Mouse (Mus musculus): ENCODE results near the gene Pus10. TPM values are rescaled to one million over a fixed set of nuclear protein-coding genes. Genes with fewer than 3 reads are reported as not detected.

Pus10 gene
- polyA plus RNA-seq (2015; fragmentation: Nextera tagmentation; extraction: Ambion mirVana): 10.8 and 12.0 TPM in 2 replicates

DNA sequence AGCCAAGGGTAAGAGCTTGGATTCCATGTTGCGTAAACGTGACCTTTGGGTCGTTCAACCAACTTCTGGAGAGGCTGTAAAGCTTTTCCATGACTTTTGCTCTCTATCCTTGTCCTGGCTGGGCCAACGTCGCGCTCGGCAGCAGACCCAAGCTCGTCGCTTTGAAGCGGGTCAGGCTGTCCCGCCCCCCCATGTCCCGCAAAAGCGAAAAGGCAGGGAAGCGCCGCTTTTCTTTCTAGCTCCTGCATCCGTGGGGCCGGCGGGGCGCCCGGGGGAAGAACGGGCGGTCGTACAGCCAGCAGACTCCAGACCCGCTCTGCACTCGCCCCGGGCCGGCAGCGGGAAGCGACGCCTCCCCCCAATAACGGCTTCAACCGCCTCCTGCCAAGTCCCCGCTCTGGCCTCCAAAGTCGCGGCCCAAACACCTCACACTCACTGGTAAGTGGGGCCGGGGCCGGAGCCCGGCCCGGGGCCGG lies at the start of gene Pus10:
Gene Pus10 (plus strand): TSS at position 364 of the 476 bp plus-strand sequence.
- peak; percentile 74 for ATAC-seq (replicated peaks)
- Histone ChIP-seq H3K9me3 (no peaks in the 10 kb centered on the region), H3K9ac (peak within 1 kb of the TSS; percentile 89), H3K4me1 (peaks cover 20% of the 10 kb centered on the region), H3K27me3 (replicated peaks) (no peaks in the 10 kb centered on the region), H3K27ac (peak within 1 kb of the TSS; percentile 96), H3K36me3 (replicated peaks) (no peaks in the 10 kb centered on the region), H3K4me2 (peak within 1 kb of the TSS; percentile 58), H3K4me3 (peak within 1 kb of the TSS; percentile 86)
- WGBS: under 1% methylated on average over 38 of the region's 40 CpGs

DNA sequence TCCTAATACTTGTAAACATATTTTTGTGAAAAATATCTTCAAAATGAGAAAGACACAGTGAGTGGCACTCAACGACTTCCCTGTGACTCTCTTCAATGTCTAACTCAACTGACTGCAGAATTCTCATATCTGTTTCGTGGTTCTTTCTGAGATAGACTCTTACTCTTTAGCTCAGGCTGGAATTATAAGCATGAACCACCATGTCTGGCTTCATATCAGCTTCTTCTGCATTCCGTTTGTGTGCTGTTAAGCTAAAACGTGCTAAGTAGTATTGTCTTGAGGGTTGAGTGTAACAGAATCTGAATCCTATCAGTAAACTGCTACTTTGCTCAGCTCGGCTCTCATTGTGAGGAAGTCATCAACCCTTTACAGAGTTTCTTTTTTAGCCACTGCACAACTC lies 46.5 kb upstream of the Pus10 start:
- Histone ChIP-seq H3K27ac (no peak overlapping the region), H3K36me3 (replicated peaks) (peaks cover 18% of the 10 kb centered on the region; the same call in 1 of the 2 replicates), H3K27me3 (replicated peaks) (no peaks in the 10 kb centered on the region), H3K4me3 (no peak overlapping the region), H3K9me3 (no peaks in the 10 kb centered on the region), H3K4me2 (no peak overlapping the region), H3K4me1 (no peaks in the 10 kb centered on the region), H3K9ac (no peak overlapping the region)
- no peak for ATAC-seq (replicated peaks)
- 88% methylated on average over 5 of the region's 5 CpGs for WGBS

DNA sequence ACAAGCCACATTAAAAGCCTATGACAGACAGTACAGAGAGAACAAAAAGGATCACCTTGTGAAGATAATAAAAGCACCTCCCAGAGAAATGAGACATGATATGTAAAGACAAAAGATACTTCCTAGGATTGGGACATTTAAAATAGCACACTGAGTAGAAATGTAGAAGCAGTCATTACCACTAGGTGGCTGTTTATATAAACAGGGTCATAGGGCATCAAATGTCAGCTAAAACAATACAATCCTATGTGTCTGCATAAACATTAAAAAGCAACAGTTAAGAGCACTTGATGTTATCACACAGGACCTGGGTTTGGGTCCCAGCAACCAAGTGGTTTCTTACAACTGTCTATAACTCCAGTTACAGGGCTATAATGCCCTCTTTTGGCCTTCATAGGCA lies 34.8 kb upstream of the Pus10 start:
- Histone ChIP-seq H3K4me2 (no peak overlapping the region), H3K27me3 (replicated peaks) (no peaks in the 10 kb centered on the region), H3K9me3 (no peaks in the 10 kb centered on the region), H3K36me3 (replicated peaks) (peaks cover 11% of the 10 kb centered on the region), H3K9ac (no peak overlapping the region), H3K4me3 (no peak overlapping the region), H3K4me1 (peaks cover 30% of the 10 kb centered on the region), H3K27ac (no peak overlapping the region)
- ATAC-seq (replicated peaks): no peak

DNA sequence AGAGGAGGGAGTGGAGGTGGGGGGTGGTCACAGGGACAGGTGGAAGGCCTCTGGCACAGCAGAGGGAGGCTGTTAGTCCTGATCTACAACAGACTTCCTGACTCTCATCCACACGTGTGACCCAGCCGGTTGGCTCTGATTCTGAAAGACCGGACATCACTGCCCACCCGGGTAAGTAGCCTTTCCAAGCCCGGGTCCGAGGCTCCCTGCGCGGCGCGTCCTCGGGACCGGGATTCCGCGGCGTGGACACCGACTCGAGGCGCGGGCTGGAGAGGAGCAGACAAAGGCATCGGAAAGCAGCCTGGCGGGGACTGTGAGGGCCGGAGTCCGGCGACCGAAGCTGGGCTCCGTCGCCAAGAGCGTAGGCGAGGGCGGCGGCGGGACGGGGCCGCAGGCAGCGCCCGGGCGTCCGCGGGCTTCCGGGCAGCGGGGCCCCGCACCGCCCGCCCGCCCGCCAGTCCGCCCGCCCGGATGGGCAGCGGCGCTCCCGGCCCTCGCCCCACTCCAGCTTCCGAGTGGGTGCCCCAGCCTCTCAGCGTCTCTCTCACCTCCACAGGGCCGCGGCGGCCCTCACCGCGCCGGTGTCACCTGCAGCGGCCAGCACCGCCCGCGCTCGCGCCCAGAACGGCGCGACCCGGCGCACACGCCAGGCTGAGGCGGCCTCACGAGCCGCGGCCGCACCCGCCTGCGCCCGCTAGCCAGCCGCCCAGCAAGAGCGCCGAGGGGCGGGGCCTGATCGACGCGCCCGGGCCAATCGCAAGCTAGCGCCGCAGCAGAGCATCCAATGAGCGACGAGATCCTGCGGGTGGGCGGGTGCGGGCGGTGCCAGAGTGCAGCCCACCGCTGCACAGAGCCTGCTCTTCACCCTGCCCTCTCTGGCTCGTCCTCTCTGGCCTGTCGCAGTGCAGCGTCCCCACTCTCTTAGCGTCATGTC lies 32.3 kb upstream of the Pus10 start, which contains the start of gene 0610010F05Rik:
Gene 0610010F05Rik (minus strand): TSS at position 695 of the 934 bp plus-strand sequence.
- Histone ChIP-seq H3K36me3 (replicated peaks) (peaks cover 6% of the 10 kb centered on the region), H3K27ac (peak within 1 kb of the TSS; percentile 98), H3K4me2 (peak within 1 kb of the TSS; percentile 64), H3K27me3 (replicated peaks) (no peaks in the 10 kb centered on the region), H3K9me3 (no peaks in the 10 kb centered on the region), H3K4me3 (peak within 1 kb of the TSS; percentile 99), H3K9ac (peak within 1 kb of the TSS; percentile 98), H3K4me1 (peaks cover 30% of the 10 kb centered on the region)
- WGBS: under 1% methylated on average over 82 of the region's 103 CpGs
- ATAC-seq (replicated peaks): peak; percentile 100

DNA sequence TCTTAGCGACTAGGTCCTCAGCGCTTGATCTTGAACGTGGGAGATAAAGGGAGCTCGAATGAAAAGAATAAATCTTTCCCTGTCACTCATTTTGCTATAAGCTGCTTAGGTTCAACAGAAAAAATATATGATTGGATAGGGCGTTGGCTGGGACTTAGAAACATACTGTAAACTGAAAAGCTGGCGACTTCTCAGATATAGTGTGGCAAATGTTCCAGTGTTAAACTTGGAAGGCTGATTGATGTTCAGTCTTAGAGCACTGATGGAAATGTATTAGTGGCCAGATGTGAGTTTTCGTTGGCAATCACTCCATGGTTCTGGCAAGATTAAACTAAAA lies 31.6 kb upstream of the Pus10 start:
- peak overlapping the region; percentile 40; the same call in 1 of the 2 replicates for H3K9ac ChIP-seq
- H3K4me2 ChIP-seq: peak overlapping the region; percentile 64
- no peaks in the 10 kb centered on the region for H3K36me3 ChIP-seq (replicated peaks)
- peak overlapping the region; percentile 98 for H3K27ac ChIP-seq
- no peak; the same call in 1 of the 2 replicates for ATAC-seq (replicated peaks)
- no peaks in the 10 kb centered on the region for H3K9me3 ChIP-seq
- peaks cover 30% of the 10 kb centered on the region for H3K4me1 ChIP-seq
- WGBS: 9% methylated on average over 7 of the region's 7 CpGs
- H3K27me3 ChIP-seq (replicated peaks): no peaks in the 10 kb centered on the region
- H3K4me3 ChIP-seq: peak overlapping the region; percentile 99

DNA sequence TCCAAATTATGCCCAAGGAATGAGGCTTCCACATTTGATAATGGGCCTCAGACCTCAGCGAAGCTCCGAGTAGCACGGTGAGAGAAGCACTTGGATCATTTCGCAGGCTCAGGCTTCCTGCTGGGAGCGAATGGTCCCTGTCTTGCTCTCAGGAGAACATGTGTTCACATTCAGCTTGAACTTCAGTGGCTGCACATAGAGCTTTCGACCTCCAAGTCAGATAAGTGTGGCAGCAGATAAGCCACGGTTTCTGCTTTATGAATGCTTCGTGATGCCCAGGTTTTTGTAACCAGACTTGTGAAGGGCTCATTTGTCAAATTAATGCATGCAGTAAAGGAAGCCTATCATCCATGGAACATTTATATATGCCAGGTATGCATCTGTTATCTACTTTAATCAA lies 30.9 kb upstream of the Pus10 start:
- H3K27ac ChIP-seq: no peak overlapping the region
- H3K9me3 ChIP-seq: no peaks in the 10 kb centered on the region
- no peak overlapping the region for H3K4me2 ChIP-seq
- H3K36me3 ChIP-seq (replicated peaks): no peaks in the 10 kb centered on the region
- H3K9ac ChIP-seq: no peak overlapping the region; the same call in 1 of the 2 replicates
- ATAC-seq (replicated peaks): no peak
- H3K4me3 ChIP-seq: no peak overlapping the region
- no peaks in the 10 kb centered on the region for H3K27me3 ChIP-seq (replicated peaks)
- 68% methylated on average over 8 of the region's 8 CpGs for WGBS
- peaks cover 30% of the 10 kb centered on the region for H3K4me1 ChIP-seq

DNA sequence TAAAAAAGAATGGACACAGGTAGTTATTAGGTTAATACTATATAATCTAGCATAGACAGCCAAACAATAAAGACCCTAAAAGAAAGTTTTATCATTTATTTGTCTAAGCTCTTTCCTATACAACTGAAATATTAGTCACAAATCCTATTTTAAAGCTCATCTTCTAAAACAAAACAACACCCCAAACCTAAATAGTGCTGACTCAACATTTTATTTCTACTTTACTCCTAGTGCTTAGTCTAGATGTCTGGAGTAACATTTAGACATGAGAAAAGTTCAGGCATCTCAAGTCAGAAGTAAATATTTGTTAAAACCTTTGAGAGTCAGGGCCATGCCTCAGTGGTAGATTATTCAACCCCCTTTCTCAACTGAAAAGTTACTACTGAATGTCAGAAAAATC lies 18.0 kb upstream of the Pus10 start:
- no peaks in the 10 kb centered on the region for H3K27me3 ChIP-seq (replicated peaks)
- 0 out of 2 replicates have a peak, but pooled peaks cover 11% of the 10 kb centered on the region for H3K36me3 ChIP-seq (replicated peaks)
- H3K27ac ChIP-seq: no peak overlapping the region
- no peaks in the 10 kb centered on the region for H3K9me3 ChIP-seq
- H3K4me3 ChIP-seq: no peak overlapping the region
- no peak for ATAC-seq (replicated peaks)
- no peaks in the 10 kb centered on the region for H3K4me1 ChIP-seq
- no peak overlapping the region for H3K4me2 ChIP-seq
- H3K9ac ChIP-seq: no peak overlapping the region

DNA sequence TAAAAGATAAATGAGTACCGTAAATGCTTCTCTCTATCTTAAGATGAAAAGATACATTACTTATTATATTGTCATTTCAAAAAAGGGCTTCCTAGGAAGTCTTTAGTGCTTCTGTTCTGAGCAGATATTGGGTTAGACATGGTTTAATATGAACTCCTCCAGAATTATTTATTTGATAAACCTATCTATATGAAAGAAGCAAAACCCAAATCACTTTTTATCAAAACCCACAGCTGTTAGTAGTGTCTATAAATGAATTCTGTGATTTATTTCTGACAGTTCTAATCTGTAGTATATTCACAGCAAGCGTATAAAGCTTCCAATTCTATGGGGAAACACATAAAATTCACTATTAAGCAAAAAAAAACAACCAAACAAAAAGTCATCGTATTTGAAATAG lies 17.6 kb upstream of the Pus10 start:
- no peaks in the 10 kb centered on the region for H3K4me1 ChIP-seq
- H3K4me3 ChIP-seq: no peak overlapping the region
- H3K36me3 ChIP-seq (replicated peaks): 0 out of 2 replicates have a peak, but pooled peaks cover 11% of the 10 kb centered on the region
- no peaks in the 10 kb centered on the region for H3K27me3 ChIP-seq (replicated peaks)
- H3K4me2 ChIP-seq: no peak overlapping the region
- no peak for ATAC-seq (replicated peaks)
- H3K27ac ChIP-seq: no peak overlapping the region
- H3K9me3 ChIP-seq: no peaks in the 10 kb centered on the region
- 91% methylated on average over 3 of the region's 3 CpGs for WGBS
- H3K9ac ChIP-seq: no peak overlapping the region

DNA sequence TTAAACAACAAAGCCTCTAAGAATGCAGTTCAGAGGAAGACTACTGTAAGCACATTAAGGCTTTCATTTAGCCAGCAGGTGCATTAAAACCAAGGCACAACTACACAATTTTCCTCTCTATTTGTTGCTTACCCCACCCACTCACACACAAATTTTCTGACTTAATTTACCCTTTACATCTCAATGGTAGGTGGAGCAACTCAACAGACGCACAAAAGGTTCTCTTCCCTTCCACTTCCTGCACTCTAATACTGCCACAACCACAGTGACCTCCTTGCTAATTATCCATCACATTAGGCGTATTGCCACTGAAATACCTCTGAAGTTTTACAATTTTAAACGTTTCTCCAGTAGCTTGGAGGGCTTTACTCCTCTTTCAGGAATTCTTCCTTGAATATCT lies 11.8 kb upstream of the Pus10 start:
- H3K27me3 ChIP-seq (replicated peaks): no peaks in the 10 kb centered on the region
- H3K36me3 ChIP-seq (replicated peaks): 0 out of 2 replicates have a peak, but pooled peaks cover 7% of the 10 kb centered on the region
- no peak overlapping the region for H3K4me2 ChIP-seq
- no peak overlapping the region for H3K4me3 ChIP-seq
- H3K27ac ChIP-seq: no peak overlapping the region
- H3K9ac ChIP-seq: no peak overlapping the region
- no peak for ATAC-seq (replicated peaks)
- H3K4me1 ChIP-seq: no peaks in the 10 kb centered on the region
- no peaks in the 10 kb centered on the region for H3K9me3 ChIP-seq
- WGBS: 70% methylated on average over 3 of the region's 3 CpGs

DNA sequence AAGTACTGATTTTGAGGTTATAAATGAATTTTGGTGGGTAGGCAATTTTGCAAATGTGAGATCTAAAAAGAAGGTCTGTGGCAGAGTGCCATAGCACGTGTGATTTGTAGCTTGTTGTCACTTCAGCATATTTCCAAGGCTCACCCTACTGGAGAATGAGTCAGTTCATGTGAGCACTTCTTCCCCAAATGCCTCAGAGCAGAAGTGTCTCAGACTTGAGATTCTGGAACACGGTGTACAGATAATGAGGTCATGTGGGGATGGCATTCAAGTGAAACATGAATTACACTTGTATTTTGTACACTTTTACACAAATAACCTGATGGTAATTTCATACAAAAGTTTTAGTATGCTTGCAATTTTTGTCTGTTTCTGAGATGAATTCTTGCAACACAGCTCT lies 7.7 kb upstream of the Pus10 start:
- no peaks in the 10 kb centered on the region for H3K36me3 ChIP-seq (replicated peaks)
- no peak overlapping the region for H3K4me2 ChIP-seq
- no peak overlapping the region for H3K27ac ChIP-seq
- no peak overlapping the region for H3K4me3 ChIP-seq
- H3K9ac ChIP-seq: no peak overlapping the region
- no peaks in the 10 kb centered on the region for H3K9me3 ChIP-seq
- H3K4me1 ChIP-seq: no peaks in the 10 kb centered on the region
- WGBS: 85% methylated on average over 2 of the region's 2 CpGs
- no peaks in the 10 kb centered on the region for H3K27me3 ChIP-seq (replicated peaks)
- no peak for ATAC-seq (replicated peaks)

DNA sequence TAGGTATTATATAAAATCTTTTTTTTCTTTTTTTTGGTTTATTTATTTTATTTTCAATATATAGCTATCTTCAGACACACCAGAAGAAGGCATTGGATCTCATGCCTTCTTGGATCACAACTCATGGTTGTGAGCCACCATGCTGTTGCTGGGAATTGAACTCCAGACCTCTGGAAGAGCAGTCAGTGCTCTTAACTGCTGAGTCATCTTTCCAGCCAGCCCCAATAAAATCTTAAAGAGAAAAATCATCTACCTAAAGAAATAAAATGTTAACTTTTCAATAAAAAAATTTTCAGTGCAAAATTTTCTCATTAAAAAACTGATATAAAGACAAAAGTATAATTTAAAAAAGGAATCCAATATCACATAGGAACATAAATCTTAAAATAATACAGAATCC lies 1.2 kb upstream of the Pus10 start:
- H3K9me3 ChIP-seq: no peaks in the 10 kb centered on the region
- H3K4me3 ChIP-seq: no peak overlapping the region
- no peak overlapping the region for H3K9ac ChIP-seq
- no peak for ATAC-seq (replicated peaks)
- H3K36me3 ChIP-seq (replicated peaks): no peaks in the 10 kb centered on the region
- no peak overlapping the region for H3K27ac ChIP-seq
- H3K4me2 ChIP-seq: no peak overlapping the region
- H3K27me3 ChIP-seq (replicated peaks): no peaks in the 10 kb centered on the region
- H3K4me1 ChIP-seq: peaks cover 20% of the 10 kb centered on the region

DNA sequence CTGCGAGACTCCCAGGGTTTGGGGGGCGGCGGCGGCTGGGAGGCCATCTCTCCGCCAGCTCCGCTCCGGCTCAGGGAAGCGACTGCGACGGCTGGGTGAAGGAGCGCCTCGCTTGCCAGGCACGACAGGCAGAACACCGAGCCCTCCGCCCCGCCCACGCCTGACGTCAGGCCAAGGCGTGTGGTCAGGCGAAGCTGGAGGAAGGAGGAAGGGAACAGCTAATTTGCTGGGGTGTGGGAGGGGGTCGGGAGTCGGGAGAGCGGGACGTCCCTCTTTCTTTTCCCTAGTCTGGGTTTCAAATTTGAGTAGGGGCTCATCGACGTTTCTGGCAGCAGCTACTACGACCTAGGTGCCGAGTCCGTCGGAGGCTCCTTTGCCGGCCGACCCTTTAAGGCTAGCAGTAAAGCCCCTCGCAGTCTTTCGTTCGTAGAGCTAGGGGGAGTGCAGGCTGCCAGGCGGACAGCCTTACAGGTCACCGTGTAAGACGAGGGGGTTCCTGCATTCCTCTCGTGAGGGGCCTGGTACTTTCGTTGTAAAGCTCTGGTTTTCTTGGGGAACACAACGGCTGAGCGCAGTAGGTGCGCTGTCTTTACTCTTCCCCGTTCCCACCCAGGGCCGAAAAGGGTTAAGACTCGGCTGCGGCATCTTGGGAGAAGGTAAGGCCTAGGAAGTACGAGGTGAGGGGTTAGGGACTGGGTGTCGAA lies 476 bp downstream of the Pus10 start, which contains the start of gene Pex13:
Gene Pex13 (minus strand): TSS at position 162 of the 704 bp plus-strand sequence.
- H3K27ac ChIP-seq: peak within 1 kb of the TSS; percentile 96
- no peaks in the 10 kb centered on the region for H3K36me3 ChIP-seq (replicated peaks)
- WGBS: under 1% methylated on average over 49 of the region's 49 CpGs
- peak; percentile 98 for ATAC-seq (replicated peaks)
- H3K4me3 ChIP-seq: peak within 1 kb of the TSS; percentile 86
- no peaks in the 10 kb centered on the region for H3K9me3 ChIP-seq
- peak within 1 kb of the TSS; percentile 89 for H3K9ac ChIP-seq
- no peaks in the 10 kb centered on the region for H3K27me3 ChIP-seq (replicated peaks)
- H3K4me2 ChIP-seq: peak within 1 kb of the TSS; percentile 58
- peaks cover 20% of the 10 kb centered on the region for H3K4me1 ChIP-seq

All from midbrain, embryonic 15.5 days (tissue).